Mouse (Mus musculus) c-Kit-positive CD71-positive TER-119-positive erythroid progenitor cells, embryonic 14.5 days (primary cell): ENCODE measurements around the gene Zfhx2.

ENCODE experiments used
- DNase-seq: peaks from one replicate; pipeline ENCODE4 v3.0.0-alpha.2; 2013; ENCODE audit warnings: low spot score

Gene Zfhx2

DNA sequence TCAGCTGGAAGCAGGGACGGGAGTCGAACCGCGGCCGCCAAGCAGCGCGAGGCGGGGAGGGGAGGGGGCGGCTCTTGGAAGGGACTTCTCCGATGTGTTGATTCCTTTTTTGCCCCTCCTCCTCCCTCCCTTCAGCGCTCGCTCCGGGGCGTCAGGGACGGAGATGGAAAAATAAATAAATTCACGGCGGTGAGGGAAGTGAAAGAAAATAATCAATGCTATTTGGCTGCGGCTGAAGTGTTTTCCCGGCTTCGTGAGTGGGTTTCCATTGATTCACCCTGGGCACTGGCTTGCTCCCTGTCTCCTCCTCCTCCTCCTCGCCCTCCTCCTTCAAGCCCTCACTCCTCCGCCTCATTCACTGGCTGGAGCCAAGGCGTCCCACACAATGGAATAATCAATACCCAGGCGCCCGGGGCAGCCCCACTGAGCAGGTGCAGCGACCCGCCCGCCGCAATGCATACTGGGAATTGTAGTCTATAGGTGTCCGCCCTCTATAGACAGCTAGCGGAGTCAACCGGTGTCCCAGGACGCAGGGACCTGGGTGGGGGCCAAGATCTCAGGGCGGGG, at the start of gene Zfhx2:
TSS of gene Zfhx2 (minus strand) at position 314 of the 567 bp plus-strand sequence.
- peak; percentile 89 for DNase-seq

- no peak for DNase-seq
Observed at GRCm38 (mm10) chr14:55139313-55139712, 47.2 kb upstream of the Zfhx2 start.

- no peak for DNase-seq
Observed at GRCm38 (mm10) chr14:55135676-55136075, 43.6 kb upstream of the Zfhx2 start.

DNA sequence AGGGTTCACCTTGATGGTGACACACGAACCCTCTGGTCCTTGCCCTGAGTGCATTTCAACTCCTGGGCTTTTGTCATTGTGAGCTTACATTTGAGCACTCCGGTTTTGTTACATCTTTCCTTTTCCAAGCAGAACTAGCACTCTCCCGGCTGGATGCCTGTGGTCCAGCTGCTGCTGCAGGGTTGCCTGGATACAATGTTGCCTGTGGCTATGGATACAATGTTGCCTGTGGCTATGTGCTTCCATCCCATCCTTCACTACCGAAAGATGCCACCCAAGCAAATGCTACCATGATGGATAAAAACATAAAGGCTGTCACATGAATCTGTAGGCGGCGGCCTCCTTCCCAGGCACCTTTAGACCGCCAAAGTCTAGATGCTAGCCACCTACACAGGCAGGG, 34.4 kb upstream of the Zfhx2 start:
- DNase-seq: no peak

DNA sequence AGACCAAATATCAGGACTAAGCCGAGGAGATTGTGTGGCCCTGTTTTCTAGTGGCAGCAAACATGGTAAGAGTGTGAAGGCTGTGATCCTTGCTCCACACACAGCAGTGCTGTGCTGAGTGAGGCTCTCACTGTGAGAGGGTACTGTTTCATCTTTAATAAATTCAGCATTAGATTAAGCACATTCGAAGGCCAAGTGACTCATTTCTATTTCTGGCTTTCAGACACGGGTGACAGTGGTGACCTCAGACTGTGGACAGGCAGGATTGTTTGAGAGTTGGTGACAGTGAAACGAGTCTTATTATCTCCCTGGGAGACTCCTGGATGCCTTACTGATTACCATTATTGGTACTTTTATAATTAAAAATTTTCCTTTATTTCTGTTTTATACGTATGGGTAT, 33.6 kb upstream of the Zfhx2 start:
- no peak for DNase-seq

- no peak for DNase-seq
Observed at GRCm38 (mm10) chr14:55122359-55122758, 30.2 kb upstream of the Zfhx2 start.

- no peak for DNase-seq
Observed at GRCm38 (mm10) chr14:55121947-55122346, 29.8 kb upstream of the Zfhx2 start.

DNA sequence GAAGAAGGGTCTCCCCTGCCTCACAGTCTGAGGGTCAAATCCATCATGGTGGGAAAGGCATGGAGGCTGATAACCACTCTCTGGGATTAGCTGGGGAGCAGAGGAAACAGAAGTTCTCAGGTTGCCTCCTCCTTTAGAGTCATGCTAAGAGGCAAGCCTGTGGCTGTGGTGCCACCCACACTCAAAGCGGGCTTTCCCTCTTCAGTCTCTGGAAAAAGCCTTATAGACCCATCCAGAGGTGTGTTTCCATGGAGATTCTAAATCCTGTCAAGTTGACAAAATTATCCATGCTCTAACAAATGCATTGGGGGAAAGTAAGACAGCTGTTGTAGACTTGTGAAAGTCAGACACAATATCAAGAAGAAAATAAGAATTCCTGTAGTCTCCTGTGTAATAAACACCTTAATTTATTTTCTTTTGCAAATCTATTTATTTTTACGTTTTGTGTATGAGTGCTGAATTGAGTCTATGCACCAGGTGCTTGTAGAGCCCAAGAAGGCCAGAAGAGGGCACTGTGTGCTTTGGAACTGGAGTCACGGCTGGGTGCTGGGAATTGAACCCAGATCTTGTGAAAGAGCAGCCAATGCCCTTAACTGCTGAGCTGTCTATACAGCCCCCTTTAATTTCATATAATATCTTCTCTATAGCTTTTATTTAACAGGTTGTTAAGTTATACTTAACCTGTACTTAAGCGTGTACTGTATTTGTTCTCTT, 27.5 kb upstream of the Zfhx2 start:
- DNase-seq: no peak

- DNase-seq: no peak
Observed at GRCm38 (mm10) chr14:55118852-55119251, 26.7 kb upstream of the Zfhx2 start.

GRCm38 (mm10) chr14:55116425-55117200, 24.5 kb upstream of the Zfhx2 start, which contains the start of gene Jph4:
TSS of gene Jph4 (minus strand) at chr14:55116935.
- no peak for DNase-seq

DNA sequence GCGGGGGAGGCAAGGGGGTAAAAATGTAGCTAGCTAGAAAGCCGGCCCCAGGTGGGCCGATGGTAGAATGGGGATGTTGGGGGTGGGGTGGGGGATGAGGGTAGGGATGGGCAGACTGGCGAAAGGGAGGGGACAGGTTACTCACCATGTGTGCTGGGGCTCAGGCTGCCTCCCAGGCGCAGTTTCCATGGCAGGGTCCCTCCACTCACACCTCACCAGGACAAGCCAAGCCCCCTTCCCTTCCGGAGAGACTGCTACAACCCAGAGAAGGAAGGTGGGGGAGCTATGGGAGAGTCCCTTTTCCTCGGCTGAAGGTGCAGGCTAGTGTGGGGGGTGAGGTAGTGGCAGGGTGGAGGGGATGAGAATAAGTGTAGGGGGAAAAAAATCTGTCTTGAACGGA, 23.7 kb upstream of the Zfhx2 start:
- no peak for DNase-seq

DNA sequence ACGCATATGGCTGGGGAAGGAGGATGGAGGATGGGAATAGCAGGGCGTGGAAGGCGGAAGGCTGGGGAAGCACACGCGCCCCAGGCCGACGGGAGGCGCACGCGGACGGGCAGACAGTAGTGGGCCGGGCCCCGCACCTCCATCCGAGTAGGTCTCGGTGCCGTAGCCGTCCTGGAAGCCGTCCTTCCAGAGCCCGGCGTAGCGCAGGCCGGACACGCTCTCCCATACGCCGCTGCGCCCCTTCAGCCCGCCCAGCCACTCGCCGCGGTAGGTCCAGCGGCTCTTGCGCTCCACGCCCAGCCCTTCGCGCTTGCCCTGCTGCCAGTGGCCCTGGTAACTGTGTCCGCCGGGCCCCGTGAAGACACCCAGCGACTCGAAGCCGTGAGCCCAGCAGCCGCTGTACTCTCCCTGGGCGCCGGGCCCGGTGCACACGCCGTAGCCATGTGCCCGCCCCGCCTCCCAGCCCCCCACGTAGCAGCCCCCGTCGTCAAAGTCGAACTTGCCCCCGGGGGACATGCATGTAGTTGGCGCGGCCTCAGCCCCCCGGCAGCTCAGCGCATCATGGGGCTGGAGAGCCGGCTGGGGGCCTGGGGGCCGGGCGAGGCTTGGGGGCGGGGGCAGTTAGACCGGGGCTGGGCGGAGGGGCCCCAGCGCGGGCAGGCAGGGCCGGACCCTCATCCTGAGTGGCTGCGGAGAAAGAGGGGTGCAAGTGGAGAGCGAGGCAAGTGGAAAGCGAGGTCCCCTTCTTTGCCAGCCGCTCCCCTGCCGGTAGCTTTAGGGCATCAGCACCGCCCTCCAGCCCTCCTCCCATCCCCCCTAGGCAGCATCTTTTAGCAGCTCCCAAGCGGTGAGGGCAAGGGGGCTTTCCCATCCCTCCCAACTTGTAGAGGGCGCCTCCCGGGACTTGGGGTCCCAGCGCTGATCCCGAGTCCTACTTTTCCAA, 22.9 kb upstream of the Zfhx2 start:
- no peak for DNase-seq

DNA sequence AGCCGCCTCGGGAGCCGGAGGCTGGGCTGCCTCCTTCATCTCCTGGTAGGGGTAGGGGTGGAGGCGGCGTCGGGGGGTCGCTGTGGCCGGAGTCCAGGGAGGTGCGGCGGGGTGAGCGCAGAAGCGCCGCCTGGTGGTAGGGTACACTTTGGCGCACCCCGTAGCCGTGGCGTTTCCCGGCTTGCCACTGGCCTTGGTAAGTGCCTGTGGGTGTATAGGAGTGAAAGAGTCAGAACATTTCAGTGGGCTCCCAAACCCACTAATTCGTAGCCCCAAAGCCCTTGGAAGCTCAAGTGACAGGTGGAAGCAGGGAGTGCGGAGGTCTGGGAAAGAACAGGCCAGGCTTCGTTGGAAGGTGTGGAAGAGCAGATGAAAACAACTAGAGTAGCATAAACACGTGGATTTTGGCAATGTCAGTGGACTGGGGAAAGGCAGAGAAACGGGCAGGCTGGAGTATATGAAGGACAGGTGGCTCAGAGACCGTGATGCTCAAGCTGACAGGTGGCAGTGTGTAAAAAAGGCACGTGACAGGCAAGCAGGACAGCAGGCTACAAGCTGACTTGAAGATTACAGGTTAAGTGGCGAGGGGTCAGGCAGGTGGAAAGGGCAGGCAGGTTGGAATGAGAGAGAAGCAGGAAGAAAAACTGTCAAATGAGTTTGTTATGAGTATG, 22.0 kb upstream of the Zfhx2 start:
- DNase-seq: no peak

DNA sequence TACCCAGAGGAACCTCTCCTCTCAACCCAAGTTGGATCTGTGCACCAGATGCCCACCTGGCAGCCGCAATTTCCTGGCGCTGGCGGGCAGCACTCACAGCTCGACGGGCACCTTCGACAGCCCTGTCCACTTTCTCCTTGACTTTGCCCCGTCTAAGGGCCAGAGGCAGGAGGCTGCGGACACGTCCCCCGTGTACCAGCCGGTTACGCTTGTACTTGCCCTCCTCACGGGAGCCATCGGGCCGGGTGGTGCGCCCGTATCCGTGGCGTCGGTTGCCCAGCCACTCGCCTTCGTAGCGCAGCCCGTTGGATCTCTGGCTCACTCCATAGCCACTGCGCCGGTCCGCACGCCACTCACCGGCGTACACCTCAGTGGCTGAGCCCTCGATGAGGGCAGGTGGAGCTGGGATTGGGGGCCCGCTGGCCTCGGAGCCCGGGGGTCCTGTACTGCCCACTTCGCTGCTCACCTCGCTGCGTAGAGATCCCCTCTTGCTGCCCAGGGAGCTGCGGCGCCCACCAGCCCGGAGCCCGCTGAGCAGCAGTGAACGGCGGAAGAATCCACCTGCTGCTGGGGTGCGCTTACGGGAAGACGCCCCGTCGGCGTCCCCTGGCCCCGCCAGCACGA, 21.3 kb upstream of the Zfhx2 start:
- DNase-seq: no peak

DNA sequence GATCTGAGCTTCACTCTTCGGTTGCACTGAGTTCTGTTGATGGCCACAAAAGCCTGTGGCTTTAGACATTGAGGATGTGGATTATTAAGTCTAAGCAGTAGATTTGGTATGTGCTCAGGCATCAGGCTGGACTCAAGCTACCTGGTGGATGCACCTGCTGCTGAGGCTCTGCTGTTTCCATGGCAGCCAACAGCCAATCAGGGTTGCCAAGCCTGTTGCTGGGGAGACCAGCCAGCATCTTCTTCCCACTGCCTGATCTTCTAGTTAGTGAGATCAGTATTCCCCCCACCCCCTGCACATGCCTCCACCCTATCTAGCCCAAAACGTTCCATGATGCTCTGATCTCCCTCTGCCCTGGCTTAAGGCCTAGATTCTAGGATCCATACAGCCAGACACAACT, 19.6 kb upstream of the Zfhx2 start:
- DNase-seq: no peak

- DNase-seq: no peak
Observed at GRCm38 (mm10) chr14:55110076-55110475, 18.0 kb upstream of the Zfhx2 start.

DNA sequence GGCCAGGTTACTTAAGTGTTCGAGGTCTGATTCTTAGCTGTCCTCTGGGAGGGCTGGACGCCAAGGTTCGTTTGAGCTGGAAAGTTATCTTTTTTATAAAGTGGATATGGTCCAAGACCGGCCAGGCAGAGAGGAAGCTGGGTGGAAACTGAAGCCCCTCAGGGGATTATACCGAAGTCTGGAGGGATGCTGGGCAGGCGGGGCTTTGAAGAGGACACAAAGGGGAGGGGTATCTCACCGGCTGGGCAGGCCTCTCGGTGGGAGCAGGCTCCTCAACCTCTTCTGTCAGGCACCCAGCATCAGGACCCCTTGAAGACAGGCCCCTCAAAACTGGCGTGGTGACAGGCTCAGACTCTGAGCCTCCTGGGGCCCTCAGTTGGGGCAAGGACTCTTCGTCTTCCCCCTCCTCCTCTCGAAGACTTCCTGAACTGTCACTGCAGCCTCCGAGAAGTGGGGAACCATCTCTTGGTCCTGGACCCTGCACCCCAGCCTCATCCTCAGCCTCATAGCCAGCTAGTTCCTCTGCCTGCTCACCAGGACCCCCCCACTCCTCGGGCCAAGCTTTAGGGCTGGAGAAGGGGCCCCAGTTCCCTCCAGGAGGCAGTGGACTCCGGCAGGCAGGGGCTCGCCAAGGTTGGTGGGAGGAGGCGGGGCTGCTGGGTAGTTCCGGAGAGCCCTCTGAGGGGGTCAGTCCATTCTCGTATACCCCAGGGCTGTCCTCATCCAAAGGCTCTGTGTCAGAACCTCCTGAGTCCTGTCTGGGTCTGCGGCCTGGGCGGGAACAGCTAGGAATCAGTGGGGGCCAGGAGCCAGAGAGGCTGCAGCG, 17.1 kb upstream of the Zfhx2 start:
- DNase-seq: no peak

GRCm38 (mm10) chr14:55108202-55108870, 16.2 kb upstream of the Zfhx2 start:
- DNase-seq: no peak

GRCm38 (mm10) chr14:55106990-55107389, 14.9 kb upstream of the Zfhx2 start:
- no peak for DNase-seq
